Mouse (Mus musculus) liver, adult (tissue): ENCODE measurements around the gene Nkiras1.

Experiments used
- GATA4 ChIP-seq: IDR thresholded peaks from 2 replicates; pipeline ENCODE4 v1.6.1; 2014; ENCODE audit warnings: mild to moderate bottlenecking, low read length; ENCODE audit not compliant: insufficient replicate concordance

The Nkiras1 gene

GRCm38 (mm10) chr14:18317457-18318411 lies 46.8 kb downstream of the Nkiras1 start:
- no peak for TF ChIP-seq GATA4

- no peak for TF ChIP-seq GATA4
Observed at GRCm38 (mm10) chr14:18326968-18327672, 56.2 kb downstream of the Nkiras1 start.

- no peak for TF ChIP-seq GATA4
Observed at GRCm38 (mm10) chr14:18330789-18331692, 60.1 kb downstream of the Nkiras1 start.

- TF ChIP-seq GATA4 = no peak
Observed at GRCm38 (mm10) chr14:18331693-18332131, 60.8 kb downstream of the Nkiras1 start, which contains the start of gene Ube2e1. Gene Ube2e1 (minus strand): TSS chr14:18331859.
